Mouse (Mus musculus) myocyte (in vitro differentiated cells): ENCODE data around the gene Nprl3.

Experiments
- CEBPB ChIP-seq: IDR thresholded peaks from 2 replicates; pipeline ENCODE4 v1.6.1; 2011; ENCODE audit warnings: mild to moderate bottlenecking, moderate library complexity; ENCODE audit not compliant: poor library complexity, insufficient read depth, severe bottlenecking
- MAX ChIP-seq: IDR thresholded peaks from one replicate; pipeline ENCODE4 v1.6.1; 2011; ENCODE audit warnings: low read depth, mild to moderate bottlenecking, control low read depth
- POLR2A ChIP-seq: IDR thresholded peaks from one replicate; pipeline ENCODE4 v1.6.1; 2011; ENCODE audit warnings: low read depth, mild to moderate bottlenecking, control low read depth, moderate library complexity; ENCODE audit not compliant: insufficient read length
- REST ChIP-seq: IDR thresholded peaks from one replicate; pipeline ENCODE4 v1.6.1; 2011; ENCODE audit warnings: mild to moderate bottlenecking, control low read depth, moderate library complexity; ENCODE audit not compliant: insufficient read depth, insufficient read length
- SRF ChIP-seq: IDR thresholded peaks from one replicate; pipeline ENCODE4 v1.6.1; 2011; ENCODE audit warnings: low read depth; ENCODE audit not compliant: control insufficient read depth, insufficient read length

DNA sequence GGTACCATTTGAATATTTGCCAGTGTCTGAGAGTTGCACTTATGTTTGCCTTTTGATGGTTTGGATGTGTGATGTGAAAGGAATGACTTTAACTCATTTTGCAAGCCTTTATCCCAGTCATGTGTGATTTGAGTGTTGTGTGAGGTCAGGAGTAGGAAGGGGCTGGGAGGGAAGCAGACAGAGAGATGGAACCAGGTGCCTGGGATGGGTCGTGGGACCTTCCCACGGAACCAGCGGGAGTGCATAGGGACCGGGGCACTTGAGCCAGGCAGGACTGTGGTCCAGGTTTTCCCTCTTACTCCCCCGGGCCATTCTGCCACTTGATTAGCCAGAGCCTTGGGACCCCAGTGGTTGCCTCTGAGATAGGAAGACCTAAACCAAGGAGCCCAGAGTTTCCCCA, 457 bp upstream of the Nprl3 start:
- TF ChIP-seq CEBPB = no peak
- TF ChIP-seq REST = no peak
- no peak for TF ChIP-seq POLR2A
- TF ChIP-seq SRF = no peak
- TF ChIP-seq MAX = no peak
